Mouse (Mus musculus) kidney, embryonic 16.5 days (tissue): Measurements from ENCODE around the gene Fam243. TPM values are rescaled to one million over a fixed set of nuclear protein-coding genes. Genes with fewer than 3 reads are reported as not detected.

ENCODE experiments used
- ATAC-seq: fragments of 200-750 bp; cut with Nextera tagmentation; 2 replicates; pipeline ENCODE4 v1.8.0; 2017; ENCODE audit warnings: moderate TSS enrichment; ENCODE audit not compliant: low FRiP score, low TSS enrichment
- H3K27ac ChIP-seq: fragments of 300-500 bp; sonication (generic); 2 replicates; pipeline ENCODE4 v1.5.1; 2014; ENCODE audit warnings: low read length
- H3K27me3 ChIP-seq: fragments of 300-500 bp; sonication (generic); 2 replicates; pipeline ENCODE4 v1.6.1; 2014; ENCODE audit warnings: low read length, control low read depth, mixed read lengths; ENCODE audit not compliant: insufficient read depth
- H3K36me3 ChIP-seq: fragments of 300-500 bp; sonication (generic); 2 replicates; pipeline ENCODE4 v1.6.1; 2014; ENCODE audit warnings: low read length, control low read depth, mixed read lengths; ENCODE audit not compliant: insufficient read depth
- H3K4me1 ChIP-seq: fragments of 300-500 bp; sonication (generic); 2 replicates; pipeline ENCODE4 v1.6.1; 2014; ENCODE audit warnings: low read length, control low read depth, mixed read lengths; ENCODE audit not compliant: insufficient read depth
- H3K4me2 ChIP-seq: fragments of 300-500 bp; sonication (generic); replicated peaks from 2 replicates; pipeline ENCODE4 v1.6.1; 2014; ENCODE audit warnings: low read depth, low read length
- H3K4me3 ChIP-seq: fragments of 300-500 bp; sonication (generic); 2 replicates; pipeline ENCODE4 v1.5.1; 2014; ENCODE audit warnings: mild to moderate bottlenecking, low read length
- H3K9ac ChIP-seq: fragments of 300-500 bp; sonication (generic); replicated peaks from 2 replicates; pipeline ENCODE4 v1.6.1; 2014; ENCODE audit warnings: low read length
- H3K9me3 ChIP-seq: fragments of 300-500 bp; sonication (generic); 2 replicates; pipeline ENCODE4 v1.6.1; 2016; ENCODE audit warnings: low read length, control low read depth
- WGBS: fragments of 180-500 bp; shearing (Covaris S2); extraction: QIAGEN DNeasy Blood & Tissue Kit; methylation state at CpG from one replicate; pipeline ENCODE4 v1.1.7; 2014; 5-methylcytosine and 5-hydroxymethylcytosine counted together
- polyA plus RNA-seq: library from polyadenylated mRNA; unstranded; fragments of >200 nt; fragmentation: Nextera tagmentation; extraction: Ambion mirVana; gene quantifications from 2 replicates; pipeline ENCODE4 v1.2.1, GENCODE M21; 2015

The Fam243 gene
- polyA plus RNA-seq, 1 experiment from 2014 or later, result 0.07 TPM

DNA sequence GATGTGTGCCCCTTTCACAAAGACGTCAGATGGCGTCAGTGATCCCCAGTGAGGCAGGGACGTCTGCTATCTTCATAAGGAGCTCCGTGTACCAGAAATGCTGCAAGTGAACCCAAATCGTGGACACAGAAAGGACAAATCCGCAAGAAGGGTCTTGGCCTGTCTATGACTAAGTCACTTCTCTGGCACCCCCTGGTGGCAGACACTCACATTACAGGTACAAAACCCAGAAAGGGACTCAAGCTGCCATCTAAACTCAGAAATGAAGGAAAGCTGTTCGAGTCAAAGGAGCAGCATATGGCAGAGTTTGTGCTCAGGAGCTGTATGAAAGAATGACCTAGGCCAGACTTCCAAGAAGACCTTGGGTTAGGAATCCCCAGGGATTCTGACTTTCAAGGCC lies 34.6 kb downstream of the Fam243 start:
- Histone ChIP-seq H3K27ac (no peak overlapping the region), H3K4me1 (no peaks in the 10 kb centered on the region), H3K4me2 (no peak overlapping the region), H3K27me3 (no peaks in the 10 kb centered on the region), H3K9ac (no peak overlapping the region), H3K36me3 (no peaks in the 10 kb centered on the region), H3K4me3 (no peak overlapping the region), H3K9me3 (no peaks in the 10 kb centered on the region)
- 9% methylated on average over 7 of the region's 7 CpGs for WGBS
- ATAC-seq, result no peak

DNA sequence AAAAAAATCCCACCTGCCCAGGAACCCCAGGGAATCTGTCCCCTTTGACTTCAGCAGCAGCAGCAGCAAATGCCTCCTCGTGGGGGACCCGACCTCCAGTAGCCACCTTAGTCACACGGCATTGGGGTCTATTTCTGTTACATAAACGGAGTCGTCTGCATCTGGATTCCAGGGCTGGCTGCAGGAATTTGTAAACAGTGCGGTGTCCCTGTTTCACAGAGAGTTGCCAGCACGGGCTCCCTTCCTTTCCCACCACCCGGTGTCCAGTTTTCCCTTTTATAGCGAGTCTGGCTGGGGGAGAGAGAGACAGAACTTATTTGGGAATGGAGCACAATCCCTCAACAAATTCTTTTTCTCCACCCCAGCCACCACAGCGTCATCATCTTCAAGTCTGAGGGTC lies 36.2 kb downstream of the Fam243 start:
- Histone ChIP-seq H3K27me3 (no peaks in the 10 kb centered on the region), H3K9ac (no peak overlapping the region), H3K4me2 (no peak overlapping the region), H3K36me3 (no peaks in the 10 kb centered on the region), H3K4me1 (no peaks in the 10 kb centered on the region), H3K9me3 (no peaks in the 10 kb centered on the region), H3K27ac (no peak overlapping the region), H3K4me3 (no peak overlapping the region)
- ATAC-seq, result no peak
- 43% methylated on average over 10 of the region's 10 CpGs for WGBS

DNA sequence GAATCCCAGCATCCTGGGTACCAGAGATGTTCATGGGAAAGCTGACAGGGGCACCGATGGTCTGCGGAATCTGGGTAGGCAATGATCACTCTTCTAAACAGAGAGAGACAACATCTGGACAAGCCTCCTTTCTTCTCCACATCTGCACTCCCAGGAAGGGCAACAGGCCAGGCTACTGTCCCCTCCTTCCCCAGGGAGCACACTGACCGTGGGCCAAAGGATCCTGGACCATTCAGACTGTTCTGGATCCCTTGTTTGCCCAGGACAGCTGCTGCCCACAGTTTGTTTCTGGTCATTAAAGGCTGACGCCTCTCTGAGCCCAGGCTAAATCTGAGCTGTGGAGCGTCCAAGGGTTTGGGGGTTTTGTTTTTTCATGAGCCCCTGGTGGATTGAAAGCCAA lies 38.6 kb downstream of the Fam243 start:
- H3K9me3 ChIP-seq, result no peaks in the 10 kb centered on the region
- WGBS, result 74% methylated on average over 5 of the region's 5 CpGs
- no peaks in the 10 kb centered on the region for H3K27me3 ChIP-seq
- no peaks in the 10 kb centered on the region for H3K36me3 ChIP-seq
- no peak for ATAC-seq
- H3K4me3 ChIP-seq, result no peak overlapping the region
- H3K4me1 ChIP-seq, result no peaks in the 10 kb centered on the region
- H3K27ac ChIP-seq, result no peak overlapping the region
- no peak overlapping the region for H3K4me2 ChIP-seq
- no peak overlapping the region for H3K9ac ChIP-seq

DNA sequence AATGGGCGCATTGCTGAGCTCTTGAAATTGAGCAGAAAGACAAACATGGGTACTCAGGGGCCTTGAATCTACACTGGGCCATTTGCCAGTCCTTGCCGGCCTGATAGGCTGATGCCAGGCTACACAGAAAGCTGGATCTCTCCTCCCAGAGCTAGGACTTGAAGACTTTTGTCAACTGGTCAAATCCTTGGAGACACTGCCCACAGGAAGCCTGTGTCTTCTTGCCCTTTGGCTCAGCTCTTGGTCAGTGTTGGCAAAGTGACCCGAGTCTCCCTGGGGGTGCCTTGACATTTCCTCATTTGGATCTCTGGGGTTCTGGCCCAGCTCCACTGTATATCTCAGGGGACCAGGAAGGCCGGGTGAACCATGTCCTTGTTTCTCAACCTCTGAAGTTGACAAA lies 45.7 kb downstream of the Fam243 start:
- Histone ChIP-seq H3K4me3 (no peak overlapping the region), H3K4me1 (no peaks in the 10 kb centered on the region), H3K9me3 (no peaks in the 10 kb centered on the region), H3K4me2 (no peak overlapping the region), H3K36me3 (no peaks in the 10 kb centered on the region), H3K27ac (no peak overlapping the region), H3K9ac (no peak overlapping the region), H3K27me3 (no peaks in the 10 kb centered on the region)
- 86% methylated on average over 4 of the region's 4 CpGs for WGBS
- ATAC-seq, result no peak

GRCm38 (mm10) chr16:92274516-92274915 lies 46.7 kb downstream of the Fam243 start:
- H3K27ac ChIP-seq, result no peak overlapping the region
- no peak overlapping the region for H3K4me2 ChIP-seq
- no peak overlapping the region for H3K9ac ChIP-seq
- H3K4me3 ChIP-seq, result no peak overlapping the region
- H3K27me3 ChIP-seq, result no peaks in the 10 kb centered on the region
- no peaks in the 10 kb centered on the region for H3K4me1 ChIP-seq
- no peaks in the 10 kb centered on the region for H3K36me3 ChIP-seq
- 80% methylated on average over 5 of the region's 5 CpGs for WGBS
- no peak for ATAC-seq
- H3K9me3 ChIP-seq, result no peaks in the 10 kb centered on the region

Other genes starting within 250 kb of the Fam243 start
- 0.21 TPM in 1 of 2 replicates, not detected in the other for gene Kcne2, start 29.1 kb downstream of the Fam243 start, polyA plus RNA-seq
- gene Smim11, start 20.2 kb downstream of the Fam243 start, polyA plus RNA-seq, result 101 and 110 TPM in 2 replicates
- 2.8 and 3.7 TPM in 2 replicates for gene Kcne1, start 38.0 kb upstream of the Fam243 start, polyA plus RNA-seq
- gene Rcan1, start 149.4 kb upstream of the Fam243 start, polyA plus RNA-seq, result 33.4 and 33.9 TPM in 2 replicates
- gene Clic6, start 164.3 kb upstream of the Fam243 start, polyA plus RNA-seq, result 6.9 and 8.1 TPM in 2 replicates